Mouse (Mus musculus): Measurements from ENCODE around the gene Efna5.

Efna5 gene

GRCm38 (mm10) chr17:62744239-62744638, 136.9 kb downstream of the Efna5 start:
- no peak for DNase-seq

GRCm38 (mm10) chr17:62741702-62742101, 139.4 kb downstream of the Efna5 start:
- no peak for DNase-seq

GRCm38 (mm10) chr17:62741020-62741419, 140.1 kb downstream of the Efna5 start:
- DNase-seq: no peak

- no peak for DNase-seq
Observed at GRCm38 (mm10) chr17:62739993-62740392, 141.1 kb downstream of the Efna5 start.

- no peak for DNase-seq
Observed at GRCm38 (mm10) chr17:62737404-62737803, 143.7 kb downstream of the Efna5 start.

- no peak for DNase-seq
Observed at GRCm38 (mm10) chr17:62735943-62736342, 145.2 kb downstream of the Efna5 start.

GRCm38 (mm10) chr17:62734901-62735300, 146.2 kb downstream of the Efna5 start:
- DNase-seq: no peak

GRCm38 (mm10) chr17:62734067-62734466, 147.1 kb downstream of the Efna5 start:
- DNase-seq: no peak

- DNase-seq: no peak
Observed at GRCm38 (mm10) chr17:62729754-62730470, 151.2 kb downstream of the Efna5 start.

- no peak for DNase-seq
Observed at GRCm38 (mm10) chr17:62728142-62728917, 152.8 kb downstream of the Efna5 start.

GRCm38 (mm10) chr17:62726102-62726501, 155.0 kb downstream of the Efna5 start:
- DNase-seq: no peak

GRCm38 (mm10) chr17:62722962-62723361, 158.2 kb downstream of the Efna5 start:
- no peak for DNase-seq

- DNase-seq: no peak
Observed at GRCm38 (mm10) chr17:62721595-62721994, 159.5 kb downstream of the Efna5 start.

GRCm38 (mm10) chr17:62720740-62721450, 160.2 kb downstream of the Efna5 start:
- DNase-seq: no peak

- DNase-seq: no peak
Observed at GRCm38 (mm10) chr17:62717426-62718131, 163.5 kb downstream of the Efna5 start.

- no peak for DNase-seq
Observed at GRCm38 (mm10) chr17:62713455-62713854, 167.7 kb downstream of the Efna5 start.

- DNase-seq: no peak
Observed at GRCm38 (mm10) chr17:62706418-62706817, 174.7 kb downstream of the Efna5 start.

- no peak for DNase-seq
Observed at GRCm38 (mm10) chr17:62702020-62702814, 178.9 kb downstream of the Efna5 start.

- DNase-seq: no peak
Observed at GRCm38 (mm10) chr17:62700791-62701602, 180.1 kb downstream of the Efna5 start.

- no peak for DNase-seq
Observed at GRCm38 (mm10) chr17:62694958-62695437, 186.1 kb downstream of the Efna5 start.

GRCm38 (mm10) chr17:62692242-62692641, 188.9 kb downstream of the Efna5 start:
- DNase-seq: no peak

Data from thymus, postnatal 25 days (tissue).